Mouse (Mus musculus) forebrain, embryonic 13.5 days (tissue): ENCODE measurements around the gene Hist1h2bj. TPM values are rescaled to one million over a fixed set of nuclear protein-coding genes. Genes with fewer than 3 reads are reported as not detected.
A peak's percentile ranks its signal among the peaks of the same experiment; 100 is the strongest.

ENCODE experiments used
- ATAC-seq: fragments of 200-750 bp; cut with Nextera tagmentation; 2 replicates; pipeline ENCODE4 v1.8.0; 2017
- H3K27ac ChIP-seq: fragments of 300-500 bp; sonication (generic); 2 replicates; pipeline ENCODE4 v1.5.1; 2015; ENCODE audit warnings: inconsistent platforms, mild to moderate bottlenecking, moderate library complexity
- H3K27me3 ChIP-seq: fragments of 300-500 bp; sonication (generic); 2 replicates; pipeline ENCODE4 v1.6.1; 2015; ENCODE audit warnings: mild to moderate bottlenecking, inconsistent platforms
- H3K36me3 ChIP-seq: fragments of 300-500 bp; sonication (generic); 2 replicates; pipeline ENCODE4 v1.6.1; 2015; ENCODE audit warnings: mild to moderate bottlenecking, inconsistent platforms; ENCODE audit not compliant: poor library complexity, severe bottlenecking
- H3K4me1 ChIP-seq: fragments of 300-500 bp; sonication (generic); 2 replicates; pipeline ENCODE4 v1.6.1; 2015; ENCODE audit warnings: inconsistent platforms
- H3K4me2 ChIP-seq: fragments of 300-500 bp; sonication (generic); 2 replicates; pipeline ENCODE4 v1.6.1; 2015; ENCODE audit warnings: inconsistent platforms, mild to moderate bottlenecking, moderate library complexity
- H3K4me3 ChIP-seq: fragments of 300-500 bp; sonication (generic); 2 replicates; pipeline ENCODE4 v1.5.1; 2015; ENCODE audit warnings: mild to moderate bottlenecking, inconsistent platforms
- H3K9ac ChIP-seq: fragments of 300-500 bp; sonication (generic); 2 replicates; pipeline ENCODE4 v1.6.1; 2015; ENCODE audit warnings: mild to moderate bottlenecking, inconsistent platforms
- H3K9me3 ChIP-seq: fragments of 300-500 bp; sonication (generic); replicated peaks from 2 replicates; pipeline ENCODE4 v1.6.1; 2016; ENCODE audit warnings: inconsistent platforms
- WGBS: fragments of 180-500 bp; shearing (Covaris S2); methylation state at CpG from one replicate; pipeline ENCODE4 v1.1.7; 2015; 5-methylcytosine and 5-hydroxymethylcytosine counted together
- polyA plus RNA-seq: library from polyadenylated mRNA; unstranded; fragments of >200 nt; fragmentation: Nextera tagmentation; extraction: Ambion mirVana; gene quantifications from 2 replicates; pipeline ENCODE4 v1.2.1, GENCODE M21; 2015

The Hist1h2bj gene
- polyA plus RNA-seq, 1 experiment from 2014 or later = 13.3 TPM

- H3K9me3 ChIP-seq = no peaks in the 10 kb centered on the region
- peak overlapping the region; percentile 63 for H3K4me2 ChIP-seq
- H3K4me3 ChIP-seq = peak overlapping the region; percentile 46
- peak; percentile 39; the same call in 1 of the 2 replicates for ATAC-seq
- H3K36me3 ChIP-seq = no peaks in the 10 kb centered on the region
- WGBS = under 1% methylated on average over 44 of the region's 44 CpGs
- H3K27me3 ChIP-seq = peaks cover 44% of the 10 kb centered on the region
- peaks cover 17% of the 10 kb centered on the region for H3K4me1 ChIP-seq
- no peak overlapping the region for H3K27ac ChIP-seq
- H3K9ac ChIP-seq = peak overlapping the region; percentile 21
Measured at GRCm38 (mm10) chr13:22019934-22020835, 22.8 kb upstream of the Hist1h2bj start.

GRCm38 (mm10) chr13:22020901-22021339, 22.1 kb upstream of the Hist1h2bj start:
- H3K4me2 ChIP-seq = peak overlapping the region; percentile 63
- under 1% methylated on average over 8 of the region's 8 CpGs for WGBS
- peak overlapping the region; percentile 21; the same call in 1 of the 2 replicates for H3K9ac ChIP-seq
- H3K36me3 ChIP-seq = no peaks in the 10 kb centered on the region
- no peaks in the 10 kb centered on the region for H3K9me3 ChIP-seq
- peak; percentile 44 for ATAC-seq
- H3K4me1 ChIP-seq = peaks cover 20% of the 10 kb centered on the region
- H3K27ac ChIP-seq = no peak overlapping the region
- H3K27me3 ChIP-seq = peaks cover 39% of the 10 kb centered on the region
- peak overlapping the region; percentile 46 for H3K4me3 ChIP-seq

GRCm38 (mm10) chr13:22021581-22021980, 21.4 kb upstream of the Hist1h2bj start:
- ATAC-seq = 0 out of 2 replicates have a peak, but pooled peaks have one; percentile 26
- no peak overlapping the region for H3K27ac ChIP-seq
- under 1% methylated on average over 11 of the region's 11 CpGs for WGBS
- H3K4me3 ChIP-seq = peak overlapping the region; percentile 46
- peak overlapping the region; percentile 63 for H3K4me2 ChIP-seq
- peaks cover 24% of the 10 kb centered on the region for H3K4me1 ChIP-seq
- no peaks in the 10 kb centered on the region for H3K36me3 ChIP-seq
- no peaks in the 10 kb centered on the region for H3K9me3 ChIP-seq
- peaks cover 33% of the 10 kb centered on the region for H3K27me3 ChIP-seq
- H3K9ac ChIP-seq = peak overlapping the region; percentile 58

GRCm38 (mm10) chr13:22022241-22022640, 20.8 kb upstream of the Hist1h2bj start:
- WGBS = under 1% methylated on average over 9 of the region's 9 CpGs
- H3K9ac ChIP-seq = peak overlapping the region; percentile 58

GRCm38 (mm10) chr13:22026058-22027031, 16.7 kb upstream of the Hist1h2bj start:
- under 1% methylated on average over 35 of the region's 35 CpGs for WGBS
- Histone ChIP-seq H3K27ac (peak overlapping the region; percentile 44; the same call in 1 of the 2 replicates), H3K36me3 (no peaks in the 10 kb centered on the region)

More at GRCm38 (mm10) chr13:22022241-22022640, 20.8 kb upstream of the Hist1h2bj start:
- Histone ChIP-seq H3K4me1 (peaks cover 26% of the 10 kb centered on the region), H3K4me3 (peak overlapping the region; percentile 46), H3K36me3 (no peaks in the 10 kb centered on the region), H3K27ac (no peak overlapping the region), H3K4me2 (peak overlapping the region; percentile 63), H3K27me3 (peaks cover 28% of the 10 kb centered on the region), H3K9me3 (no peaks in the 10 kb centered on the region)
- ATAC-seq = peak; percentile 71

GRCm38 (mm10) chr13:22028673-22029460, 14.1 kb upstream of the Hist1h2bj start:
- Histone ChIP-seq H3K4me1 (peaks cover 9% of the 10 kb centered on the region), H3K4me2 (peak overlapping the region; percentile 63), H3K36me3 (no peaks in the 10 kb centered on the region), H3K9ac (peak overlapping the region; percentile 70), H3K9me3 (no peaks in the 10 kb centered on the region), H3K27me3 (no peaks in the 10 kb centered on the region), H3K4me3 (peak overlapping the region; percentile 52), H3K27ac (peak overlapping the region; percentile 75)
- peak; percentile 74 for ATAC-seq
- under 1% methylated on average over 40 of the region's 40 CpGs for WGBS

More at GRCm38 (mm10) chr13:22026058-22027031, 16.7 kb upstream of the Hist1h2bj start:
- no peaks in the 10 kb centered on the region for H3K9me3 ChIP-seq
- peak overlapping the region; percentile 46 for H3K4me3 ChIP-seq
- peaks cover 14% of the 10 kb centered on the region for H3K4me1 ChIP-seq
- ATAC-seq = peak; percentile 71
- H3K4me2 ChIP-seq = peak overlapping the region; percentile 60
- H3K9ac ChIP-seq = peak overlapping the region; percentile 61
- H3K27me3 ChIP-seq = no peaks in the 10 kb centered on the region

- ATAC-seq = no peak
- no peak overlapping the region for H3K4me2 ChIP-seq
- H3K27ac ChIP-seq = no peak overlapping the region
- H3K4me1 ChIP-seq = peaks cover 18% of the 10 kb centered on the region
- H3K9ac ChIP-seq = no peak overlapping the region
- no peak overlapping the region for H3K4me3 ChIP-seq
- WGBS = 25% methylated on average over 8 of the region's 8 CpGs
- H3K9me3 ChIP-seq = no peaks in the 10 kb centered on the region
- H3K27me3 ChIP-seq = no peaks in the 10 kb centered on the region
- no peaks in the 10 kb centered on the region for H3K36me3 ChIP-seq
Measured at GRCm38 (mm10) chr13:22029928-22030327, 13.1 kb upstream of the Hist1h2bj start.

GRCm38 (mm10) chr13:22030493-22030892, 12.5 kb upstream of the Hist1h2bj start:
- Histone ChIP-seq H3K4me3 (no peak overlapping the region), H3K36me3 (no peaks in the 10 kb centered on the region), H3K9me3 (no peaks in the 10 kb centered on the region), H3K4me2 (no peak overlapping the region), H3K27me3 (no peaks in the 10 kb centered on the region), H3K9ac (no peak overlapping the region), H3K27ac (no peak overlapping the region), H3K4me1 (peaks cover 19% of the 10 kb centered on the region)
- ATAC-seq = no peak
- WGBS = 12% methylated on average over 4 of the region's 4 CpGs

- 42% methylated on average over 5 of the region's 5 CpGs for WGBS
- H3K4me2 ChIP-seq = peak overlapping the region; percentile 79
- H3K36me3 ChIP-seq = no peaks in the 10 kb centered on the region
- H3K9me3 ChIP-seq = no peaks in the 10 kb centered on the region
- peak overlapping the region; percentile 71 for H3K9ac ChIP-seq
- H3K27me3 ChIP-seq = no peaks in the 10 kb centered on the region
- H3K27ac ChIP-seq = no peak overlapping the region
- H3K4me1 ChIP-seq = peaks cover 19% of the 10 kb centered on the region
- H3K4me3 ChIP-seq = peak overlapping the region; percentile 41
- ATAC-seq = no peak
Measured at GRCm38 (mm10) chr13:22033741-22034442, 9.1 kb upstream of the Hist1h2bj start.

- peak overlapping the region; percentile 89 for H3K27ac ChIP-seq
- peak overlapping the region; percentile 41 for H3K4me3 ChIP-seq
- H3K36me3 ChIP-seq = no peaks in the 10 kb centered on the region
- peak overlapping the region; percentile 79 for H3K4me2 ChIP-seq
- WGBS = under 1% methylated on average over 14 of the region's 14 CpGs
- H3K9ac ChIP-seq = peak overlapping the region; percentile 71
- H3K9me3 ChIP-seq = no peaks in the 10 kb centered on the region
- H3K27me3 ChIP-seq = no peaks in the 10 kb centered on the region
- peak; percentile 3; the same call in 1 of the 2 replicates for ATAC-seq
- H3K4me1 ChIP-seq = peaks cover 19% of the 10 kb centered on the region
Measured at GRCm38 (mm10) chr13:22034443-22035266, 8.4 kb upstream of the Hist1h2bj start.
